Mouse (Mus musculus): Measurements from ENCODE around the gene Ptprb.

DNA sequence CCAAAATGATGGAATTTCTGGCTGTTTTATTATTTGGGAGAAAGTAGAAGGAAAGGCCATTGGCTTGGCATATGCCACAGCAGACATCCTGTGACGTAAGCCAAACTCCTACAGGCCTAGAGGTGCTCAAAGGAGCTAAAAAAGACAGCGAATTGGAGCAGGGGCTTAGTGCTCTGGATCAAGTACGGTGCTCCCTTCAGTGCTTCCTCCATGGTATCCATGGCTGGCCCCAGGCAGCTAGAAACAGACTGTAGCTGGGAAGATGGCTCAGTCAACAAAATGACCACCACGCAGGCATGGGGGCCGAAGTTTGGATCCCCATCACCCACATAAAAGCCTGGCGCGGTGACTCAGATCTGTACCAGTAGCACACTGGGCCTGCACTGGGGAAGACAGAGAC, 58.8 kb downstream of the Ptprb start:
- TF ChIP-seq CTCF (IDR thresholded peaks at IDR 0.05; ENCODE audit: extremely low read depth, insufficient read depth, low read length) (no peak), POLR2A (IDR thresholded peaks at IDR 0.05; ENCODE audit: extremely low read depth, insufficient read depth, low read length) (no peak)
